Mouse (Mus musculus) kidney, adult 8-10 months (tissue): ENCODE results near the gene Arhgef40.

Source experiments
- DNase-seq, 2 experiments: peaks; one replicate each; pipeline ENCODE4 v3.0.0; 2022

Arhgef40 gene

DNA sequence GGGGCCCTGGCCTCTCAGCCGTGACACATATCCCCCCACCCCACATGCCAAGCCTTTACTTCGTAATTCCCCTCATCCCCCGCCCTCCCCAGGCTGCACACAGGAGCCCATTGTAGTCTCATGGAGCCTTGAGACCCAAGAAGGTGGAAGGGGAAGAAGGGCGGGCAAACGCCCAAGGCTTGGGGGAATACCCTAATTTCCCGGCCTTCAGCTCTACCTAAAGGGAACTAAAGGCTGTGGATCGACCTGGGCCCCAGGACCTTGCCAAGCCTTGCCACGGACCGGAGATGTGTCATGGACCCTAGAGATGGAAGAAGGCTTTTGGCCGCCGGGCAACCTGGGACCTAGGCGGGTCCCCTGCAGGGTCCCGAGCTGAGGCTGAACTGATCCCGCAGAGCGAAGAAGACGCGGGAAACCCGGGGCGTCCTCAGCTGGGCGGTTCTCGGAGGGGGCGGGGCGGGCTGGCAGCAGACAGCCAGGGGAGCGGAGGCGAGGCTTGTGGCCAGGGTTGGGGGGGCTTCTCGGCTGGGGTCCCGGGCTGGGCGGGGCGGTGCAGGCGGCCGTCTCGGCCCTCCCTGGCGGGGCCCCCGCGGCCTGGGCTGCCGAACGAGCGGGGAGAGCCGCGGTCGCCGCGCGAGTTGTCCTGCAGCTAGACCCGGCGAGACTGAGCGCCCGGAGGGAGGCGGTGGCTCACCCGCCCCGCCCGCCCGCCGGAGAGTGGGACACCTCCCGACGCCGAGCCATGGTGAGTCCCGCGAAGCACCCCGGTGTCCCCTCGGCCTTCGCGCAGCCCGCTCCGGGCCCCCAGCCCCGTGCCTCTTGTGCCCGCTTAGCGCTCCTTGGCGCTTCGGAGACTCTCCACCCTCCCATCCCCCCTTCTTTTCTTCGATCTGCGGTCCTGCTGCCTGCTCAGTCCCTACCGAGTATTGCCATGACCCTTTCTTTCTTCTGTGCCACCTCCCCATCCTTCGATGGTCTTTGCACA lies at the start of gene Arhgef40:
TSS of gene Arhgef40 (plus strand) at position 473 of the 985 bp plus-strand sequence.
- peak in 1 of 2 experiments; percentile 63 for DNase-seq

DNA sequence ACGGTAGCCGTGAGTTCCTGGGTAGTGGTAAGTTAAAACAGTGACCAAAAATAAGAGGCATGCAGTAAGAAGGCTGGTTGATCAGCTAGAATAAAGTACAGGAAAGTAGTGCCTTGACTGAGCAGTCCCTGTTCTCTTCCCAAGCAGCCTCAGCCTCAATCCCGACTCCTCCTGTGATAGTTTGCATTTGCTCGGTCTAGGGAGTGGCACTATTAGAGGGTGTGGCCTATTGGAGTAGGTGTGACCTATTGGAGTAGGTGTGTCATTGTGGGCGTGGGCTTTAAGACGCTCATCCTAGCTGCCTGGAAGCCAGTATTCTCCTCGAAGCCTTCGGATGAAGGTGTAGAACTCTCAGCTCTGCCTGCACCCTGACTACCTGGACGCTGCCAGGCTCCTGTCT lies 45.5 kb upstream of the Arhgef40 start:
- no peak for DNase-seq

DNA sequence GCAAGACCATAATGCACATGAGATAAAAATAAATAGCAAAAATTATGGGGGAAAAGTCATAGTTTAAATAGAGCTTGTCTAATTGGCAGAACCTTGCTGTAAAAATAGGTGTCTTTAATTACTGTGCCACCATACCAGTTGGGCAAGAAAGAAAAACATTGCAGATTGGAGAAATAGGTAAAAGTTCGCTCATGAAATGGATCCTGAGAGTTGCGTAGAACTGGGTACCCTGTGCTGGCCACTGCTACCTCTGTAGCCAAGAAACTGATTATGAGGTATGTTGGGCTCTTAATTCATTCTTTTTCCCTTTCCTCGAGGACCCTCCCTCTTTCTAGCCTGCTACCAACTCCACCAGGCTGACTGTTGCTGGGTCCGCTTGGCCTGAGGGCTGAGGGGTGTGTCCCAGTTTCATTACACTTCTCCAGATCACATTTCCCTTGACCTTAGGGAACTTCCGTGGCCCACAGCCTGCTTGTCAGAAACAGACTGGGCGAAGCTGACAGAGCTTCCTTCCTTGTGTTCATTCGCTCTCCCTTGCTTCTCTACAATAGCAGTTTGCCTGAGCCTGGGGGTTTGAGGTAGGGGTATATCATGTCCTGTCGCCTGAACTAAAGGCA lies 43.5 kb upstream of the Arhgef40 start:
- peak; percentile 29 to 44 for DNase-seq

DNA sequence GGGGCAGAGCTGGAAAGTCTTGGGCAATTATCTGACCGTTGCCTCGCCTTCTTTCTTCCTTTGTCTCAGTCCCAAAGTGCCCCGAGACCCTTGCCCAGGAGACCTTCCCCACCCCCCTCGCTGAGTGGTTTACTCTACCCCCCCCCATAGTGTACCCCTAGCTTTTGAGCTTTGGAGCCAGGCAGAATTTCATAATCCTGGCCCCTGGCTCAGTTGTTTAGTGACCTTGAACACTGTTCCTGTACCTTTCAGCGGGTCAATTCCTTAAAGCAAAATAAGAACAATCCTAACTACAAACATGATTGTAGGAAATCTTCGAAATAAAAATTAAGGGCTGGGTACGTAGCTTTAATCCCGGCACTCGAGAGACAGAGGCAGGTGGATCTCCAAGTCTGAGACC lies 42.9 kb upstream of the Arhgef40 start:
- DNase-seq: no peak

DNA sequence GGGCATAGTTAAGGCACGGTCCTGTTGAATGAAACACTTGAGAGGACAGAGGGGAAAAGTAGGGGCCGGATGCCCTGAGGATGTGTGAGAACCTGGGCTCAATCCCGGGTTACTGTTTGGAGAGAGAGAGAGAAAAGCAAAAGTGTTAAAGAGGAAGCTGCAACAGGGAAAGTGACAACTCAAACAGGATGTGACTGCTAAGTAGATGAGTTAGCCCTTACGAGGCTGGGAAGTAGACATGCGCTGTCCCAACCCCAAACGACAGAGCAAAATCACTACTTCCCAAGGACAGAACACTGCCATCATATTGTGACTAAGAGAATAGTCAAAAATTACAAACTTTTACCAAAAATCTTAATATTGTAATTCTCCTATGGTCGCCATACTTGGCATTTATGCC lies 42.3 kb upstream of the Arhgef40 start:
- DNase-seq: no peak

DNA sequence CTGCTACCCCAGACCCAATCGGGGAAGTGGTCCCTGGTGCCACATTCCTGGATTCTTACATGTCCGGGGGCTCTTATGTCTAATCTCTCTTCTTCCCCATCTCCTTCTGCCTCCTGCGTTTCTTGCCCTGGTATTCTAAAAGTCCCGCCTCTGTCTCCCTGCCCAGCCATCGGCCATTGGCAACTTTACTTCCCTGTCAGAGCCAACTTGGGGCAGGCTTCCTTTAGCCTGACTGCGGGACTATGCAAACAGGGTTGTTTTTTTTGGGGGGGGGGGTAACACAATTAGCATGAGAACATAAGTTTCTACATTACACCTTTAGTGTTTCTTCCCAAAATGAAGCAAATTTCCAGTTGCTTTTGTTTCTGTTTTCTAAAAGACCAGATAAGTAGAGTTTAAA lies 41.2 kb upstream of the Arhgef40 start:
- no peak for DNase-seq

DNA sequence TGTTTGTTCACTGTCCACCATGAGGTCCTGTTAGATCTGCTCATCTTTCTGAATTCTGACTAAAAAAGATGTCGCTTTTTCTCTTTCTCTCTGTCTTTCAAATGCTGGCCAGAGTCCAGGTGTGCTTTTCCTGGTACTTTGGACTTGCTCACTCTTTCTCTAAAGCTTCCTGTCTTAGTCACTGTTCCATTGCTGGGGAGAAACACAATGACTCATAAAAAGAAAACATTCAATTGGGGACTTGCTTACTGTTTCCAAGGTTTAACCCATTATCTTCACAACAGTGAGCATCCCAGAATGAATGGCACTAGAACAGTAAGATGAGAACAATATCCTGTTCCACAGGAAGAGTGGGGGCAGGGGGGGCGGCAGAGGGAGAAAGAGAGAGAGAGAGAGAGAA lies 24.2 kb upstream of the Arhgef40 start:
- no peak for DNase-seq

DNA sequence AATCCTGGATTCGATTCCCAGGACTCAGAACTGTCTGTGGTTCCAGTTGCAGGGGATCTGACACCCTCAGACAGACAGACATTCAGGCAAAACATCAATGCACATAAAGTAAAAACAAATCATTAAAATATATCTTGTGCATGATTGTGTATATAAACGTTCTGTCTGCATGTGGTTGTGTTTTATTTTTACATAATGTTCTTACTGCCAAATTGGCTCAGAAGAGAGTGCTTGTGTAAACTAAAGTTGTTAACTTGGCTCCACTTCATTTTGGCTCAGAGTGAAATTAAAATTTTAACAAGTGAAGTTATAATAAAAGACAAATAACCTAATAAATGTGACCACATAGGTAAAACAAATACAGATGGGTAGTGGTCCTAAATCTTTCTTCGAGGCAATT lies 17.1 kb upstream of the Arhgef40 start:
- no peak for DNase-seq

DNA sequence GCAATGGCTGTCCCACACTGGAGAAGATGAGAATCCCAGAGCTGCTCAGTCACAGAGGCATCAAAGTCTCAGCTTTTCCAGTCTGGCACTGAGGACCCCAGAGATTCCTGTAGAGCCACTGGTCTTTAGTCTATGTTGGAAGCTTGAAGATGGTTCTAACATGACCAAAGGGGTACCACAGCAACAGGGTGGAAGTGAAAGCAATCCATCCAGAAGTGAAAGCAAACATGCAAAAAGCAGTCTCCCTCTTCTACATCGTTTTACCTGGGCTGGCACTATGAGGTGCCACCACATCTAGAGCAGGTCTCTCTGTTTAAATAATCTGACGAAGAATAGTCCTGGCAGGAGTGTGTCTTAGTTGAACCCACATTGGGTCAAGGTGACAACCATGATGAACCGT lies 5.3 kb upstream of the Arhgef40 start:
- no peak for DNase-seq

DNA sequence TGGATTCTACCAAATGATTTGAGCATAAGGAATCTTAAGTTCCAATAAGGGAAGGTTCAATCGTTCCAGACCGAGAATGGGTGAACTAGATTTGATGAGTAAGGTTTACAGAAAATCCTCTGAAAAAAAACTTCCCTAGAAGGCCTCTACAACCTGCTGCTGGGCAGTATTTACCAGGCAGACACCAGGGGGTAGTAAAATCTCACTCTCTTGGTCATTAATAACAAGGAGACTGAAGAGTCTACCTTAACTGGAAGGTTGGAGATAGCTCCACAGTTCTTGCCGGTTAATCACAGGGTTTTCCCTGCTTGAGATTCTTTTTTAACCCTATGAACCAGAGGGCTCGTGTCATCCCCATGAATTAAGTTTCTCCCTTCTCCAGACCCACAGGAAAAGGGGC lies 1.3 kb upstream of the Arhgef40 start:
- no peak for DNase-seq

DNA sequence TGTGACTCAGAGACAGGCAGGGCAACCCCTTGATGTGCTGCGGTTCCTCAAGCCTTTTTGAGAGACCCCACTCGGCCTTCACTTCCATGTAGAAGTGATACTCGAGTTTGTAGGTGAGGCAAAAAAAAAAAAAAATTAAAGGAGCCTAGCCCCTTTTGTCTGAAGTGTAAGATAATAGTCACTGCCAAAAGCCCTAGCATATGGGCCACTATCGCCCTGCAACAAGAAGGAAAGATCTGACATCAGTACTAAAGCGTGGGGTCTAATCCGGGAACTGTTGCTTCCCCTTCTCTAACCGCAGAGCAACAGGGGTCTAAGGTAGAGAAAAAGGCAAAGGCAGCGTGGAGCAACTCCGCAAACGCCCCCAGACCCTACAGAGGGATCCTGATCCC lies 668 bp upstream of the Arhgef40 start:
- DNase-seq: no peak

DNA sequence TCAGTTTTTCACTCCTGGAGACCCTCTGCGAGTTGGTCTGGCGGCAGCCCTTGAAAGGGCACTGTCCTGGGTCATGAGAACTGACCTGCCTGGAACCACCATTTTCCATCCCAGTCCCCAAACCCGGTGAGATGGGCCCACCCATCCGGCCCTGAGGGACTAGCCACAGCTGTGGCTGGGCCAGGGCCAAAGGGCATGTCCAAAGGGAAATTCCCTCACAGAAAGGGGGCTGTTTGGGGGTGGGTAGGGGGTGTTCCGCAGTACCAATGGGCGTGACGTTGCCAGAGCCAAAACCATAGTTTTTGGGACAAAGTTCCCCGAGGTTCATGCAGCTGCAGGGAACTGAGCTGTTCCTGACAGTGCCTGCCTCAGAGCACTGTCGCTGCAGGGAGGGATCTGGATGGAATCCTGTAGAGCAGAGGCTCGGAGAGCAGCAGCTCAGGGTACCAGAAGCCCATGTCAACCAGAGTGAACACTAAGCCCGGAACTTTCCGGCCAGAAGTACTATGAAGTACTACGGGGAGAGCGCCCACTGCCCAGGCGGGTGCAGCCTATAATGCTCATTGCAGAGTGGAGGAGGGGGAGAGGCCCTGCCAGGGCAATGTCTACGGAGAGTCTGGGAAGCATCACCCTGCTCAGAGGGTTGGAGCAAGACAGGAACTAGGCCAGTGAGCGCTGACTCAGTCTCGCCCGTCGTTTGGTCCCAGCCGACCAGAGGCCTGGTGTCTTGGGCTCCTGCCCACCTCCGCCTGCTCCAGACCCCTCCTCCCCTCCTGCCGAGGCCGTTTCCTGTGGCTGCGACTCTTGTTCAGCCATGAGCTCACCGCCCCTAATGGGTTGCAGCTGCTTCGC lies 1.0 kb downstream of the Arhgef40 start:
- peak in 1 of 2 experiments; percentile 52 for DNase-seq

DNA sequence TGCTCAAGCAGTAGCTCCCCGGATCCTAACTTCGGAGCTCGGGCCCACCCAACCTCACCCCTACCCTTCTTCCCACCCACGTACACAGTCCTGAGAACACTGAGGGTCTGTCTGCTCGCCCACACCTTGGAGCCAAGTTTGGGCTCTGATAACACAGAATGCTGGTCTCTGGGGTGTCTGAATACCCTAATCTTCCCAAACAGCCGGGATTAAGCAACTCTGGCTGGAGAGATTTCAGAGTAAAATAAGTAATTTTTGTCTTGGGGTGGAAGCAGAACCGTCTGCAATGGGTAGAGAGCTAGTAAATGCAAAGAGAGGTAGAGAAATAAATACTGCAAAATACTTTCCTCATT lies 1.6 kb downstream of the Arhgef40 start:
- DNase-seq: no peak

DNA sequence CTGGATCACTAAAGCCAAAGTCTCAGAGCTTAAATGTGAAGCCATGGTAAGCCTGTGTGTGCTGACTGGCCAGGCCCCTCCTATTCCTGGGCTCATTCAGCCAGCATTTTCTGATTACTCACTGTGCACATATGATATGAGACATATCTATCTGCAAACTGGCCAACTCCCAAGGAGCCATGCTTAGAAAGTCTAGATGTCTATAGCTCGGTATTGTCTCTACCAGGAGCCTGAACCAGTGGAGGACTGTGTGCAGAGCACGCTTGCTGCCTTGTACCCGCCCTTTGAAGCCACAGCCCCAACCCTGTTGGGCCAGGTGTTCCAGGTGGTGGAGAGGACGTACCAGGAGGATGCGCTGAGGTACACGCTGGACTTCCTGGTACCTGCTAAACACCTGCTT lies 2.7 kb downstream of the Arhgef40 start:
- DNase-seq: no peak

DNA sequence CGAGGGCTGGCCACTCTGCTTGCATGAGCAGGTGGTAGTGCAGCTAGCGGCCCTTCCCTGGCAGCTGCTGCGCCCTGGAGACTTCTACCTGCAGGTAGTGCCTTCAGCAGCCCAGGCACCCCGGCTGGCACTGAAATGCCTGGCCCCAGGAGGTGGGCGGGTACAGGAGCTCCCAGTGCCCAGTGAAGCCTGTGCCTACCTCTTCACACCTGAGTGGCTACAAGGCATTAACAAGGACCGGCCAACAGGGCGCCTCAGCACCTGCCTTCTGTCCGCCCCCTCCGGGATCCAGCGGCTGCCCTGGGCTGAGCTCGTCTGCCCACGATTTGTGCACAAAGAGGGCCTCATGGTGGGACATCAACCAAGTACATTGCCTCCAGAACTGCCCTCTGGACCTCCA lies 4.2 kb downstream of the Arhgef40 start:
- DNase-seq: peak; percentile 79 to 81

DNA sequence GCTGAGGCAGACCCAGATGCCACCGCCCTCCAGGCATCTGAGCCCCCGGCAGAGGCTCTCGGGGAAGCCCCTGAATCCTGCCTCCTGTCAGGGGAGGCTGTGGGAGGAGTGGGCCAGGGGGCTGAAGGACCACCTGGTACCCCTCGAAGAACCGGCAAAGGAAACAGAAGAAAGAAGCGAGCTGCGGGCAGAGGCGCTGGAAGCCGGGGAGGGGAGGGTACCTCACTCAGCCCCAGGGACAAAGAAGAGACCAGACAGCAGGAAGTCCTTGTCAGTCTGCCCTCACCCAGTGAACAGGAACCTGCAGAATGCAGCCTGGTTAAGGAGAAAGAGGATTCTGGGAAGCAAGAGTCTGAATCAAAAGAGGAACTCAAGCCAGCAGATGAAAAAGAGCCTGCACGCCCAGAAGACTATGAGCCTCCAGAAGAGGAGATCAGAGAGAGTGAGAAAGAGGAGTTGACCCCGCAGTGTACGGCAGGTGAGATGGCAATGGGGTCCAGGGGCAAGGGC lies 5.0 kb downstream of the Arhgef40 start:
- no peak for DNase-seq

DNA sequence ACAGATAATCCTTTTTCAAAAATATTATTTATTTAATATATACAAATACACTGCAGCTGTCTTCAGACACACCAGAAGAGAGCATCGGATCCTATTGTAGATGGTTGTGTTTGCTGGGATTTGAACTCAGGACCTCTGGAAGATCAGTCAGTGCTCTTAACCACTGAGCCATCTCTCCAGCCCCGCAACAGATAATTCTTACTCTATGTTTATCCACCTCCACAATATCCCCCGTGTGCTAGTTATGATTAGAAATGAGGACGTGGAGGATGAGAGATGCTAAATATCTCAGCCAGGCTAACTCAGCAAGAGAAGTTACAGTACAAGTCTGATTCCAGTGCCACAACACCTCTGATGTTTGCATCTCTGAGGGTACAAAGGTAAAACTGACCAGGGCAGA lies 9.9 kb downstream of the Arhgef40 start:
- DNase-seq: no peak

DNA sequence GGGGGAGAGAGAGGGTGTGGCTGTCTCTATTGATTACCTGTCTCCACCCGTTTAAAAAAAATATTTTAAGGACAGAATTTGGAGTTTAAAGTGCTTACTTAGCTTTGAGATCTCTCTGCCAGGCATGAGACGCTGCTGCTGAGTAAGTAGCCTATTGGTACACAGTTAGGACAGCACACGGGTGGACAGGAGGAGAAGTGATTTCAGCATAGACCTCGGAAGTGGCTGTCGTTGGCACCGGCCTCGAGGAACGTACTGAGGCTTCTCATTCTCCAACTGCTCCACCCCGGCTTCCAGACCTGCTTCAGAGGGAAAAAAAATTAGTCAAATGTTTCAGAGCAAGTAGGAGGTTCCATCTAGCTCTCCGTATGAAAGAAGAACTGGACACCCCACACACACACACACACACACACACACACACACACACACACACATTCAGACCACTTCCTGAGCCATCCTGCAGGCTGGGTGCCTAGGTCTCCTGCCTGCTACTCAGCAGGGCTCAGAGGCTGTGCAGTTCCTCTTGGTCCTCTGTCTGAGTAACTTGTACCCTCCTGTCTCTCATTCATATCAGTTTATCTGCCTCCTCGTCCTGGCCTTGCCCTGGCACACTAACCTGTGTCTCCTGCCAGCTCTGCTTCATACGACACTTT lies 10.8 kb downstream of the Arhgef40 start:
- no peak for DNase-seq

DNA sequence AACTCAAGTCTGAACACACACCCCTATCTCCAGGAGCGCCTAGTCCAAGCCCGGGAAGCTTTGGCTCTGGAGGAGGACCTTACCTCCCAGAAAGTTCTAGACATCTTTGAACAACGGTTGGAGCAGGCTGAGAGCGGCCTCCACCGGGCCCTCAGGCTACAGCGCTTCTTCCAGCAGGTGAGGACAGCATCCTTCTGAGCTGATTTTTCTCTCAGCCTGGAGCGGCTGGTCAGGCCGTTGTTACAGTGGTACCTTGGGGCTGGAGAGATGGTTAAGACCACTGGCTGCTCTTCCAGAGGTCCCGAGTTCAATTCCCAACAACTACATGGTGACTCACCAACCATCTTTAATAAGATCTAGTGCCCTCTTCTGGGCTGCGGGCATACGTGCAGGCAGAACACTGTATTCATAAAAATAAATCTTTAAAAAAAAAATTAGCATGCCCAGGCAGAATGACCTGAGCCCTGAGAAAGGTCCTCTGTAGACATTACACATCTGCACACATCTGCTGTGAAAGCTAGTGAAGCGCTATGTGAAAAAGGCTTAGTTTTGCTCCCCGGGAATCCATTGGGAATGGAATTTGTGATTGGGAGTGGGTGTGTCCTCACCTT lies 11.8 kb downstream of the Arhgef40 start:
- no peak for DNase-seq

DNA sequence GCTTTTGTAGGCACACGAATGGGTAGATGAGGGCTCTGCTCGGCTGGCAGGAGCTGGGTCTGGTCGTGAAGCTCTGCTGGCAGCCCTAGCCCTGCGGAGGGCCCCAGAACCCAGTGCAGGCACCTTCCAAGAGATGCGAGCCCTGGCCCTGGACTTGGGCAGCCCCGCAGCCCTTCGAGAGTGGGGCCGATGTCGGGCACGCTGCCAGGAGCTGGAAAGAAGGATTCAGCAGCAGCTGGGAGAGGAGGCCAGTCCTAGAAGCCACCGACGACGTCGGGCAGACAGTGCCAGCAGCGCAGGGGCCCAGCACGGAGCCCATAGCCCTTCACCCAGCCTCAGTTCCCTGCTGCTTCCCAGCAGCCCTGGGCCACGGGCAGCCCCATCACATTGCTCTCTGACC lies 12.3 kb downstream of the Arhgef40 start:
- no peak for DNase-seq

DNA sequence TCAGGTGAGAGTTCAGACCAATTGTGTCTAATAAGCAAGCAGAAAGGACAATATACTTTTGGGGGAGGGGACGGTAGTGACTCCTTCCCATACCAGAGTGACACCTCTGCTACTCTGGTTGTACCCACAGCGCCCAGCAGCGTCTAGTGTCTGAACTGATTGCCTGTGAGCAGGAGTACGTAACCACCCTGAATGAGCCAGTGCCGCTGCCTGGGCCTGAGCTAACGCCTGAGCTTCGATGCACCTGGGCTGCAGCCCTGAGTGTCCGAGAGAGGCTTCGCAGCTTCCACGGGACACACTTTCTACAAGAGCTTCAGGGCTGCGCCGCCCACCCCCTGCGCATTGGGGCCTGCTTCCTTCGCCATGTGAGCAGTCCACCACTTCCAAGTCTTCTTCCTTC lies 13.0 kb downstream of the Arhgef40 start:
- DNase-seq: no peak

DNA sequence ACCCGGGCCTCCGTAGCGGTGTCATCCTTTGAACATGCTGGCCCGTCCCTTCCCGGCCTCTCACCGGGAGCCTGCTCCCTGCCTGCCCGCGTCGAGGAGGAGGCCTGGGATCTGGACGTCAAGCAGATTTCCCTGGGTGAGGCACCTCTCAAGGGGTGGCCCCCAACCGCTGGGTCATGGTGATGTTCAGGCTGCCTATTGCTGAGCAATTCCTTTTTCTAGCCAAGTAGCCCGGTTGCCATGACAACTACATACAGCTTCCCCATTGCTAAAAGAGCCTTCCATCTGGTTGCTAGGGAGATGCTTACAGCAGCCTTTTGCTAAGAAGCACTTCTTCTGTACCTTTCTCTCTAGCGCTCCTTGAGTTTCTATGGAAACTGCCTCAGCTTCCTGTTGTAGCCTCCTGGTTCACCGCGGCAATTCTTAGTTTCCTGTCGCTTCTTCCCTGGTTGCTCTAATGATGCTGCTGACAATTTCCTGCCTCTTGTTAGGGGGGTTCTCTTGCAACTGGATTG lies 19.5 kb downstream of the Arhgef40 start:
- no peak for DNase-seq
